Mouse (Mus musculus) megakaryocyte, embryonic 14.5 days (primary cell): ENCODE measurements around the gene Nr3c2.

Experiments
- FLI1 ChIP-seq: IDR thresholded peaks from 2 replicates; pipeline ENCODE4 v1.6.1; 2012; ENCODE audit warnings: low read length, inconsistent platforms, mixed read lengths
- GATA1 ChIP-seq: IDR thresholded peaks from 3 replicates; pipeline ENCODE4 v1.6.1; 2012; ENCODE audit warnings: mixed read lengths, low read length, inconsistent platforms, borderline replicate concordance

DNA sequence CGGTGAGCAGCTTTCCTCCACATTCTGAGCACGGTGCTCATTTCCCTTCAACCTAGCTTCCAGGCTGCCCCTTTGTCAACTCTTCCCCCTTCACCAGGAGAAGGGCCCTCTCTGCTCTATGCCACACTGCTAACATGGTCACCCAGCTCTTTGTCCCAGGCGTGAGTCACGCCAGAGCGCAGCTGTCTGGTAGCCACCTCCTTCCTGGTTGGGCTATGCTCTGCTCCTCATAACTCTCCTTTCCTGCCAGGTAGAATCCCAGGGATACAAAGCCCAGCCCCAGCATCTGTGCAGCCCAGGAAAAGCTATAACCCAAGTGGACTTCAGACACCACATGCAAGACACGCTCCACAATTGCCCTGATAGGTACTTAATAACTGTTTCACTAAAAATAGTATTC is 362.0 kb downstream of the Nr3c2 start:
- TF ChIP-seq GATA1 = no peak
- TF ChIP-seq FLI1 = no peak
